Mouse (Mus musculus) right cerebral cortex, postnatal 4 days (tissue): ENCODE measurements around the gene Gm7361.
"Not testable (repeated sequence)": the region's sequence is repeated elsewhere in the genome, so short reads cannot be mapped to it uniquely, and the experiment has no call there.

Source experiments
- DNase-seq: peaks from one replicate; pipeline ENCODE4 v3.0.0-alpha.2; 2022

Gene Gm7361

DNA sequence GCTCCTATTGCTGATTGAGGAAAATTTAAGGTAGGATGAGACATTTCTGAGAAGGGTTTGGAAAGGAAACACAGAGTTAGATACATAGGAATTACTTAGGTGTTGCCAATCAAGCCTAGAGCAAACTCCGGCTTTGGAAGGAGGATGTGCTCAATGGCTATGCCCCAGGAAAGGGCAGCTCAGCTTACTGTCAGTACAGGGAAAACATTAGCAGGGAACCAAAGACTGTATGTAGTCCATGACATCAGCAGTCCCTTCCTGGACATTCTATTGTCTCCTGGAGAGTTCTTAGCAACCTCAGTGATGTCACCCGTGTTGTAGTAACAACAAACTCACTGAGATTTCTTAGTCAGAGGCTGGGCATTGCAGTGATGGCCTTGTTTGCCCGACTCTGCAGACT is at the start of gene Gm7361:
Gene Gm7361 (plus strand): TSS at position 301 of the 400 bp plus-strand sequence.
- DNase-seq = not testable (repeated sequence)

GRCm38 (mm10) chr5:26211030-26211429 is 46.5 kb upstream of the Gm7361 start:
- no peak for DNase-seq

- DNase-seq = no peak
Measured at GRCm38 (mm10) chr5:26222076-26222475, 35.4 kb upstream of the Gm7361 start.

GRCm38 (mm10) chr5:26266656-26267055 is 9.2 kb downstream of the Gm7361 start:
- DNase-seq = not testable (repeated sequence)

GRCm38 (mm10) chr5:26280361-26280760 is 22.9 kb downstream of the Gm7361 start:
- DNase-seq = no peak

- no peak for DNase-seq
Measured at GRCm38 (mm10) chr5:26281717-26282116, 24.2 kb downstream of the Gm7361 start.

DNA sequence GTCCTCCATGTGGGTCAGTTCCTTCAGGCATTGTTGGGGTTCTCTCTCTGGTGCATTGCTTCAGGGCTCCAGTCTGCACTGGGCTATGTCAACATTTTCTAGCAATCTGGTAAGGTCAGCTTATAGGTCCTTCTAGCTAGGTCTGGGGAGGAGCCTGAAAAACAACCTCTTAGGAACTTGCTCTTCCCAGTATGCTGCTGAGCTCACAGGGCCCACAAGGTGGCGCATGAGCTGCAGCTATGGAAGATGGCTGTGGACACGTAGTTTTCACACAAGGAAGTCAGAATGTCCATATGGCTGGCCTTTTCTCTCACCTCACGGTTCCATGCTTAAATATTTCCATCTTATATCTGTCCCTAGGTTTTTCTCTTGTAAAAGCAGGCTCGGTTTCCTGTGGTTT is 24.8 kb downstream of the Gm7361 start:
- peak; percentile 80 for DNase-seq

DNA sequence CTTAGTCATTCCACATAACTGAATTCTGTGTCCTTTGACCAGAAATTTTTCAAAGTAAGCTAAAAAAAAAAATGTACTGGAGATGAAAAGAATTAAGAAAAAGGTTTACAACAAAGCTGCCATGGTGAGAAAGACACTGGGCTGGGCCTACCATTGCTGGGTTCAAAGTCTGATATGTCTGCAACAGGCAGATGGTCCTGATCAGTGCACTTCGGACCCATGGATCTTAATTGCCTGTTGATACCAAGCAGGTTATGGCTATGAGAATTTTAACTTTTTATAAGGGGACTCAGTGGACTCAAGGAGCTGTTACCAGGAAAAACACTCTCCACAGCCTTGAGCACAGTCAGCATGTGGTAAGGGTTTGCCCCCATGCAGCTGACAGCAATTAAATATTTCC is 25.9 kb downstream of the Gm7361 start:
- DNase-seq = no peak

DNA sequence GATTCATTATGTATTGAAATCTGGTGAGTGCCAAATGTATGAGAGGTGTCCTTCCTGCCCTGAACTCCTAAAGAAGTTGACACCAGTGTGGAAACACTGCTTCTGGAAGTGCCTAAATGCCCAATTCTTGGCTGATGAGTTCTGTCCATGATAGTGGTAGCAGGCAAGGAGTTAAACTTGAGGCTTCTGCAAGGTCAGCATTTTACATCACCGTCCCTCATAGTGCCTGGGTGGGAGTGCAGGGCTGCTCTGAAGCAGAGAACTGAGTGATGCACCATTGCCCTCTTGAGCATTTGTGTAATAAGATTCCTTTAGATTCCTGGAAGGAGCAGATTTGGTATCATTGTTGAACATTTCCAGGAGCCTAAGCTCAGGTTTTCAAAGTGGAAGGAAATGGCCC is 34.1 kb downstream of the Gm7361 start:
- no peak for DNase-seq

- no peak for DNase-seq
Measured at GRCm38 (mm10) chr5:26293258-26293657, 35.8 kb downstream of the Gm7361 start.
